Mouse (Mus musculus): Measurements from ENCODE around the gene Bivm. TPM values are rescaled to one million over a fixed set of nuclear protein-coding genes. Genes with fewer than 3 reads are reported as not detected.

Bivm gene
- 50.9 TPM for polyA plus RNA-seq (2014; fragmentation: Illumina TruSeq; extraction: RNeasy Lipid Tissue Mini Kit (QIAGEN cat#74804); ENCODE audit: low read depth, low replicate concordance)

GRCm38 (mm10) chr1:44118239-44119054 is at the start of gene Bivm, which contains the start of gene Kdelc1:
Bivm (plus strand) TSS chr1:44118957.
Kdelc1 (minus strand) TSS chr1:44118808.

DNA sequence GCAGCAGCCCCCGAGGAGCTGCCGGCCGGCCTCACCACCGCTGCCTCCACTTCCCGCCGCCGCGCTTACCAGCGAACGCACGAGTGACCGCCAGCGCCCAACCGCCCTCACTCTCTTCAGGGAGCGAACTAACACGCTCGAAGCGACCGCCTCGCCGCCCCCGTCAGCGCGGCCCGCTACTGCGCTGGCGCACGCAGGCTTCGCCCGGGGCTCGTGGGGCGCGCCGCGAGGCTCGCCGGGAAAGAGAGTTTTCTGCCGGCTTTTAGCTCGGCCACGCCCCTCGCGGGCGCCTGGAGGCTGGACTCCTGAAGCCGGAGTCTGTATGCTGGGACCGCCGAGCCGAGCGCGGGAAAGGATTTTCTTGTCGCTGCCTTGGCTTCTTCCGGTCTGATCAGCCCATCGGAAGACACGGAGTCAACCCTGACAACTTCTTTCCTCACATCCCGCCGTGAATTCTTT is 16.5 kb upstream of the Bivm start, which contains the start of gene Tex30:
TSS of gene Tex30 (minus strand) at position 183 of the 459 bp plus-strand sequence.

GRCm38 (mm10) chr1:44147563-44148381 is 29.0 kb downstream of the Bivm start, which contains the start of gene Ercc5:
Ercc5 (plus strand) TSS chr1:44147744.

Other genes starting within 250 kb of the Bivm start
- gene Tpp2, start 185.3 kb upstream of the Bivm start, polyA plus RNA-seq (2014; fragmentation: Illumina TruSeq; extraction: RNeasy Lipid Tissue Mini Kit (QIAGEN cat#74804); ENCODE audit: low read depth, low replicate concordance), result 135 TPM
- gene Mettl21c, start 98.9 kb upstream of the Bivm start, polyA plus RNA-seq (2014; fragmentation: Illumina TruSeq; extraction: RNeasy Lipid Tissue Mini Kit (QIAGEN cat#74804); ENCODE audit: low read depth, low replicate concordance), result not detected
- gene Gm8251, start 57.0 kb upstream of the Bivm start, polyA plus RNA-seq (2014; fragmentation: Illumina TruSeq; extraction: RNeasy Lipid Tissue Mini Kit (QIAGEN cat#74804); ENCODE audit: low read depth, low replicate concordance), result 0.63 TPM
- gene Tex30, start 16.5 kb upstream of the Bivm start, polyA plus RNA-seq (2014; fragmentation: Illumina TruSeq; extraction: RNeasy Lipid Tissue Mini Kit (QIAGEN cat#74804); ENCODE audit: low read depth, low replicate concordance), result 46.0 TPM
- gene Kdelc1, start 149 bp upstream of the Bivm start, polyA plus RNA-seq (2014; fragmentation: Illumina TruSeq; extraction: RNeasy Lipid Tissue Mini Kit (QIAGEN cat#74804); ENCODE audit: low read depth, low replicate concordance), result 24.3 TPM
- 36.4 TPM for gene Ercc5, start 28.8 kb downstream of the Bivm start, polyA plus RNA-seq (2014; fragmentation: Illumina TruSeq; extraction: RNeasy Lipid Tissue Mini Kit (QIAGEN cat#74804); ENCODE audit: low read depth, low replicate concordance)
- gene Mettl21e, start 100.0 kb downstream of the Bivm start, polyA plus RNA-seq (2014; fragmentation: Illumina TruSeq; extraction: RNeasy Lipid Tissue Mini Kit (QIAGEN cat#74804); ENCODE audit: low read depth, low replicate concordance), result not detected